Mouse (Mus musculus) C2C12 (cell line): ENCODE measurements at regions not wholly inside any gene's neighbourhood (a gene's known extent, or its start where the extent isn't known, plus 50 kb on each side); places are given as distances from the start of the nearest gene placed in this dataset.

Experiments
- H3K27me3 ChIP-seq: one replicate; pipeline ENCODE4 v1.6.1; 2011; ENCODE audit not compliant: control insufficient read depth, insufficient read depth, insufficient read length
- H3K36me3 ChIP-seq: one replicate; pipeline ENCODE4 v1.6.1; 2011; ENCODE audit not compliant: control insufficient read depth, insufficient read depth
- H3K4me3 ChIP-seq: one replicate; pipeline ENCODE4 v1.5.1; 2011; ENCODE audit warnings: mild to moderate bottlenecking, control low read depth; ENCODE audit not compliant: poor library complexity, insufficient read depth, severe bottlenecking
- H3K79me2 ChIP-seq: one replicate; pipeline ENCODE4 v1.6.1; 2011; ENCODE audit not compliant: control insufficient read depth, insufficient read depth
- H3K79me3 ChIP-seq: one replicate; pipeline ENCODE4 v1.6.1; 2011; ENCODE audit warnings: low read depth, control low read depth
- H3ac ChIP-seq: one replicate; pipeline ENCODE3; 2011; ENCODE audit warnings: low read depth; ENCODE audit not compliant: control insufficient read depth, insufficient read length
- CEBPB ChIP-seq: IDR thresholded peaks from one replicate; pipeline ENCODE4 v1.6.1; 2011; ENCODE audit warnings: low read depth, mild to moderate bottlenecking, control low read depth, moderate library complexity
- CTCF ChIP-seq: IDR thresholded peaks from one replicate; pipeline ENCODE4 v1.5.1; 2011; ENCODE audit not compliant: control insufficient read depth, insufficient read depth, insufficient read length
- FOSL1 ChIP-seq: IDR thresholded peaks from one replicate; pipeline ENCODE4 v1.8.0; 2011; ENCODE audit warnings: mild to moderate bottlenecking, low read length; ENCODE audit not compliant: poor library complexity, insufficient read depth, severe bottlenecking
- MAX ChIP-seq: IDR thresholded peaks from one replicate; pipeline ENCODE4 v1.6.1; 2011; ENCODE audit warnings: mild to moderate bottlenecking, control low read depth
- MYOD1 ChIP-seq: IDR thresholded peaks from one replicate; pipeline ENCODE4 v1.6.1; 2011; ENCODE audit warnings: low read depth; ENCODE audit not compliant: control insufficient read depth, insufficient read length
- MYOG ChIP-seq: IDR thresholded peaks from one replicate; pipeline ENCODE4 v1.6.1; 2011; ENCODE audit not compliant: control insufficient read depth, insufficient read length; ENCODE audit errors: extremely low read depth
- USF1 ChIP-seq: IDR thresholded peaks from one replicate; pipeline ENCODE4 v1.6.1; 2011; ENCODE audit warnings: low read depth, mild to moderate bottlenecking, control low read depth, moderate library complexity

- Histone ChIP-seq H3K79me2 (no peaks in the 10 kb centered on the region), H3K36me3 (no peaks in the 10 kb centered on the region), H3ac (no peak overlapping the region), H3K79me3 (no peaks in the 10 kb centered on the region), H3K4me3 (no peak overlapping the region), H3K27me3 (no peaks in the 10 kb centered on the region)
- TF ChIP-seq MAX, result no peak
- TF ChIP-seq CTCF, result no peak
- no peak for TF ChIP-seq MYOD1
- no peak for TF ChIP-seq CEBPB
- TF ChIP-seq FOSL1, result no peak
- TF ChIP-seq MYOG, result no peak
- TF ChIP-seq USF1, result no peak
These were observed 170.8 kb upstream of the Cxcr4 start for GRCm38 (mm10) chr1:128762854-128763253.

GRCm38 (mm10) chr1:128762076-128762475 lies 170.0 kb upstream of the Cxcr4 start:
- Histone ChIP-seq H3K27me3 (no peaks in the 10 kb centered on the region), H3K79me3 (no peaks in the 10 kb centered on the region), H3K4me3 (no peak overlapping the region), H3K79me2 (no peaks in the 10 kb centered on the region), H3ac (no peak overlapping the region), H3K36me3 (no peaks in the 10 kb centered on the region)
- TF ChIP-seq CEBPB, result no peak
- TF ChIP-seq FOSL1, result no peak
- no peak for TF ChIP-seq MAX
- TF ChIP-seq MYOG, result no peak
- TF ChIP-seq MYOD1, result no peak
- TF ChIP-seq USF1, result no peak
- no peak for TF ChIP-seq CTCF

- no peaks in the 10 kb centered on the region for H3K79me2 ChIP-seq
- H3K36me3 ChIP-seq, result no peaks in the 10 kb centered on the region
- TF ChIP-seq MAX (no peak), FOSL1 (no peak), USF1 (no peak), MYOG (no peak), CTCF (no peak), MYOD1 (no peak), CEBPB (no peak)
- H3K27me3 ChIP-seq, result no peaks in the 10 kb centered on the region
- H3ac ChIP-seq, result no peak overlapping the region
- no peak overlapping the region for H3K4me3 ChIP-seq
- H3K79me3 ChIP-seq, result no peaks in the 10 kb centered on the region
These were observed 166.8 kb upstream of the Cxcr4 start for GRCm38 (mm10) chr1:128758802-128759481.

GRCm38 (mm10) chr1:128758294-128758801 lies 166.3 kb upstream of the Cxcr4 start:
- Histone ChIP-seq H3K79me3 (no peaks in the 10 kb centered on the region), H3K36me3 (no peaks in the 10 kb centered on the region), H3K27me3 (no peaks in the 10 kb centered on the region), H3ac (no peak overlapping the region), H3K4me3 (no peak overlapping the region), H3K79me2 (no peaks in the 10 kb centered on the region)
- TF ChIP-seq MYOG, result no peak

GRCm38 (mm10) chr1:128753427-128754012 lies 161.4 kb upstream of the Cxcr4 start:
- no peaks in the 10 kb centered on the region for H3K79me3 ChIP-seq
- H3K4me3 ChIP-seq, result no peak overlapping the region

More at GRCm38 (mm10) chr1:128753427-128754012, 161.4 kb upstream of the Cxcr4 start:
- TF ChIP-seq MYOD1 (no peak), MAX (no peak), FOSL1 (no peak), USF1 (no peak), CTCF (no peak), CEBPB (no peak), MYOG (no peak)
- no peak overlapping the region for H3ac ChIP-seq
- no peaks in the 10 kb centered on the region for H3K79me2 ChIP-seq
- H3K36me3 ChIP-seq, result no peaks in the 10 kb centered on the region
- H3K27me3 ChIP-seq, result no peaks in the 10 kb centered on the region
